Mouse (Mus musculus) liver (tissue): Measurements from ENCODE around the gene Dip2a.

Experiments used
- DNase-seq: peaks from one replicate; pipeline ENCODE4 v3.0.0-alpha.2; 2020; ENCODE audit warnings: mixed read lengths

The Dip2a gene

GRCm38 (mm10) chr10:76344711-76345539 is at the start of gene Dip2a:
Gene Dip2a, minus strand, starts transcription at chr10:76345291.
- peak; percentile 95 for DNase-seq

GRCm38 (mm10) chr10:76392596-76392995 is 47.5 kb upstream of the Dip2a start:
- DNase-seq, result no peak

- peak; percentile 40 for DNase-seq
These were observed 46.7 kb upstream of the Dip2a start for GRCm38 (mm10) chr10:76391786-76392185.

GRCm38 (mm10) chr10:76391166-76391565 is 46.1 kb upstream of the Dip2a start:
- DNase-seq, result no peak

- DNase-seq, result no peak
These were observed 29.9 kb upstream of the Dip2a start for GRCm38 (mm10) chr10:76374981-76375380.

GRCm38 (mm10) chr10:76371736-76372135 is 26.6 kb upstream of the Dip2a start:
- DNase-seq, result no peak

- no peak for DNase-seq
These were observed 23.7 kb upstream of the Dip2a start for GRCm38 (mm10) chr10:76368766-76369165.

GRCm38 (mm10) chr10:76363233-76363632 is 18.1 kb upstream of the Dip2a start:
- no peak for DNase-seq

GRCm38 (mm10) chr10:76358468-76358867 is 13.4 kb upstream of the Dip2a start:
- no peak for DNase-seq

- DNase-seq, result no peak
These were observed 12.3 kb upstream of the Dip2a start for GRCm38 (mm10) chr10:76357286-76357875.

- no peak for DNase-seq
These were observed 9.9 kb upstream of the Dip2a start for GRCm38 (mm10) chr10:76354974-76355373.

GRCm38 (mm10) chr10:76353986-76354385 is 8.9 kb upstream of the Dip2a start:
- DNase-seq, result no peak

GRCm38 (mm10) chr10:76351953-76352352 is 6.9 kb upstream of the Dip2a start:
- no peak for DNase-seq

GRCm38 (mm10) chr10:76346589-76346988 is 1.5 kb upstream of the Dip2a start:
- peak; percentile 78 for DNase-seq

GRCm38 (mm10) chr10:76346043-76346491 is 976 bp upstream of the Dip2a start:
- peak; percentile 59 for DNase-seq

- no peak for DNase-seq
These were observed 430 bp upstream of the Dip2a start for GRCm38 (mm10) chr10:76345540-76345902.

GRCm38 (mm10) chr10:76334350-76334749 is 10.7 kb downstream of the Dip2a start:
- DNase-seq, result no peak

- DNase-seq, result no peak
These were observed 13.1 kb downstream of the Dip2a start for GRCm38 (mm10) chr10:76332040-76332439.

GRCm38 (mm10) chr10:76329093-76329492 is 16.0 kb downstream of the Dip2a start:
- no peak for DNase-seq

GRCm38 (mm10) chr10:76328574-76328973 is 16.5 kb downstream of the Dip2a start:
- DNase-seq, result no peak

GRCm38 (mm10) chr10:76326304-76327006 is 18.6 kb downstream of the Dip2a start:
- DNase-seq, result peak; percentile 19

GRCm38 (mm10) chr10:76317623-76318022 is 27.5 kb downstream of the Dip2a start:
- no peak for DNase-seq

GRCm38 (mm10) chr10:76316194-76316593 is 28.9 kb downstream of the Dip2a start:
- no peak for DNase-seq

GRCm38 (mm10) chr10:76306738-76307137 is 38.4 kb downstream of the Dip2a start:
- no peak for DNase-seq
